Mouse (Mus musculus): ENCODE results near the gene Mgll. TPM values are rescaled to one million over a fixed set of nuclear protein-coding genes. Genes with fewer than 3 reads are reported as not detected.

Mgll gene
- polyA plus RNA-seq, 1 experiment from 2014 or later: 38.6 TPM

- ATAC-seq (replicated peaks; ENCODE audit: low FRiP score): no peak
Measured at GRCm38 (mm10) chr6:88736337-88736736, 12.1 kb downstream of the Mgll start.

GRCm38 (mm10) chr6:88736741-88737508 is 12.7 kb downstream of the Mgll start:
- Histone ChIP-seq H3K36me3 (no peaks in the 10 kb centered on the region), H3K27ac (peak overlapping the region; percentile 48), H3K27me3 (no peaks in the 10 kb centered on the region), H3K4me2 (no peak overlapping the region), H3K4me1 (peaks cover 52% of the 10 kb centered on the region), H3K4me3 (replicated peaks) (no peak overlapping the region), H3K9ac (no peak overlapping the region), H3K9me3 (replicated peaks) (no peaks in the 10 kb centered on the region)
- 45% methylated on average over 16 of the region's 16 CpGs for WGBS
- ATAC-seq (replicated peaks; ENCODE audit: low FRiP score): peak; percentile 52; the same call in 1 of the 2 replicates

More at GRCm38 (mm10) chr6:88736337-88736736, 12.1 kb downstream of the Mgll start:
- H3K36me3 ChIP-seq: no peaks in the 10 kb centered on the region
- H3K4me3 ChIP-seq (replicated peaks): no peak overlapping the region
- WGBS: 69% methylated on average over 8 of the region's 8 CpGs
- H3K4me1 ChIP-seq: peaks cover 48% of the 10 kb centered on the region
- H3K27me3 ChIP-seq: no peaks in the 10 kb centered on the region
- no peak overlapping the region for H3K4me2 ChIP-seq
- H3K27ac ChIP-seq: no peak overlapping the region; the same call in 1 of the 2 replicates
- H3K9me3 ChIP-seq (replicated peaks): no peaks in the 10 kb centered on the region
- H3K9ac ChIP-seq: no peak overlapping the region

- Histone ChIP-seq H3K36me3 (no peaks in the 10 kb centered on the region), H3K27ac (peak overlapping the region; percentile 48), H3K4me3 (replicated peaks) (no peak overlapping the region), H3K9ac (no peak overlapping the region), H3K4me2 (no peak overlapping the region), H3K27me3 (no peaks in the 10 kb centered on the region), H3K9me3 (replicated peaks) (no peaks in the 10 kb centered on the region), H3K4me1 (peaks cover 52% of the 10 kb centered on the region)
- ATAC-seq (replicated peaks; ENCODE audit: low FRiP score): no peak
- WGBS: 55% methylated on average over 6 of the region's 6 CpGs
Measured at GRCm38 (mm10) chr6:88737509-88737888, 13.3 kb downstream of the Mgll start.

GRCm38 (mm10) chr6:88741041-88741440 is 16.8 kb downstream of the Mgll start:
- H3K4me1 ChIP-seq: peaks cover 54% of the 10 kb centered on the region
- no peak overlapping the region for H3K4me3 ChIP-seq (replicated peaks)
- no peaks in the 10 kb centered on the region for H3K27me3 ChIP-seq
- H3K9me3 ChIP-seq (replicated peaks): no peaks in the 10 kb centered on the region
- WGBS: 79% methylated on average over 3 of the region's 3 CpGs
- no peak overlapping the region for H3K27ac ChIP-seq
- no peak overlapping the region for H3K9ac ChIP-seq
- ATAC-seq (replicated peaks; ENCODE audit: low FRiP score): no peak
- no peaks in the 10 kb centered on the region for H3K36me3 ChIP-seq
- no peak overlapping the region for H3K4me2 ChIP-seq

- Histone ChIP-seq H3K9me3 (replicated peaks) (no peaks in the 10 kb centered on the region), H3K27ac (peak overlapping the region; percentile 56), H3K36me3 (no peaks in the 10 kb centered on the region), H3K9ac (no peak overlapping the region), H3K27me3 (no peaks in the 10 kb centered on the region), H3K4me3 (replicated peaks) (no peak overlapping the region), H3K4me2 (no peak overlapping the region), H3K4me1 (peaks cover 47% of the 10 kb centered on the region)
- peak; percentile 66 for ATAC-seq (replicated peaks; ENCODE audit: low FRiP score)
- 34% methylated on average over 3 of the region's 3 CpGs for WGBS
Measured at GRCm38 (mm10) chr6:88741791-88742190, 17.6 kb downstream of the Mgll start.

GRCm38 (mm10) chr6:88742286-88743011 is 18.2 kb downstream of the Mgll start:
- H3K27me3 ChIP-seq: no peaks in the 10 kb centered on the region
- WGBS: 37% methylated on average over 9 of the region's 9 CpGs
- no peaks in the 10 kb centered on the region for H3K36me3 ChIP-seq
- no peak overlapping the region for H3K4me2 ChIP-seq
- H3K4me3 ChIP-seq (replicated peaks): no peak overlapping the region
- no peaks in the 10 kb centered on the region for H3K9me3 ChIP-seq (replicated peaks)
- peak overlapping the region; percentile 56 for H3K27ac ChIP-seq
- peak; percentile 33 for ATAC-seq (replicated peaks; ENCODE audit: low FRiP score)
- H3K9ac ChIP-seq: no peak overlapping the region
- peaks cover 40% of the 10 kb centered on the region for H3K4me1 ChIP-seq

- H3K27me3 ChIP-seq: no peaks in the 10 kb centered on the region
- H3K4me2 ChIP-seq: no peak overlapping the region
- WGBS: 54% methylated on average over 14 of the region's 14 CpGs
- H3K9ac ChIP-seq: no peak overlapping the region
- no peak for ATAC-seq (replicated peaks; ENCODE audit: low FRiP score)
- H3K4me3 ChIP-seq (replicated peaks): no peak overlapping the region
- H3K9me3 ChIP-seq (replicated peaks): no peaks in the 10 kb centered on the region
- 0 out of 2 replicates have a peak overlapping the region, but pooled peaks have one; percentile 33 for H3K27ac ChIP-seq
- peaks cover 42% of the 10 kb centered on the region for H3K4me1 ChIP-seq
- no peaks in the 10 kb centered on the region for H3K36me3 ChIP-seq
Measured at GRCm38 (mm10) chr6:88743601-88744291, 19.5 kb downstream of the Mgll start.

GRCm38 (mm10) chr6:88745027-88745426 is 20.8 kb downstream of the Mgll start:
- Histone ChIP-seq H3K4me1 (peaks cover 55% of the 10 kb centered on the region), H3K36me3 (no peaks in the 10 kb centered on the region), H3K9ac (no peak overlapping the region), H3K9me3 (replicated peaks) (no peaks in the 10 kb centered on the region), H3K27me3 (no peaks in the 10 kb centered on the region), H3K4me2 (no peak overlapping the region), H3K4me3 (replicated peaks) (no peak overlapping the region), H3K27ac (no peak overlapping the region)
- WGBS: 86% methylated on average over 10 of the region's 10 CpGs
- no peak for ATAC-seq (replicated peaks; ENCODE audit: low FRiP score)

- Histone ChIP-seq H3K9me3 (replicated peaks) (no peaks in the 10 kb centered on the region), H3K27me3 (no peaks in the 10 kb centered on the region), H3K4me2 (no peak overlapping the region), H3K4me3 (replicated peaks) (no peak overlapping the region), H3K27ac (no peak overlapping the region), H3K9ac (no peak overlapping the region), H3K36me3 (no peaks in the 10 kb centered on the region), H3K4me1 (peaks cover 54% of the 10 kb centered on the region)
- no peak for ATAC-seq (replicated peaks; ENCODE audit: low FRiP score)
- 74% methylated on average over 8 of the region's 8 CpGs for WGBS
Measured at GRCm38 (mm10) chr6:88746271-88746670, 22.1 kb downstream of the Mgll start.

GRCm38 (mm10) chr6:88747296-88748040 is 23.3 kb downstream of the Mgll start:
- Histone ChIP-seq H3K27ac (no peak overlapping the region), H3K4me3 (replicated peaks) (no peak overlapping the region), H3K4me2 (no peak overlapping the region), H3K9me3 (replicated peaks) (no peaks in the 10 kb centered on the region), H3K36me3 (no peaks in the 10 kb centered on the region), H3K9ac (no peak overlapping the region), H3K4me1 (peaks cover 52% of the 10 kb centered on the region), H3K27me3 (no peaks in the 10 kb centered on the region)
- WGBS: 71% methylated on average over 12 of the region's 12 CpGs
- ATAC-seq (replicated peaks; ENCODE audit: low FRiP score): no peak

GRCm38 (mm10) chr6:88750884-88751283 is 26.7 kb downstream of the Mgll start:
- 32% methylated on average over 6 of the region's 6 CpGs for WGBS
- Histone ChIP-seq H3K9ac (no peak overlapping the region), H3K27me3 (no peaks in the 10 kb centered on the region), H3K4me2 (no peak overlapping the region), H3K36me3 (no peaks in the 10 kb centered on the region), H3K4me3 (replicated peaks) (no peak overlapping the region), H3K27ac (peak overlapping the region; percentile 79), H3K4me1 (peaks cover 59% of the 10 kb centered on the region), H3K9me3 (replicated peaks) (no peaks in the 10 kb centered on the region)
- peak; percentile 55 for ATAC-seq (replicated peaks; ENCODE audit: low FRiP score)
